9 mouse cellular contexts compared by ENCODE assay signal in genomic region chr19:29596985-29597384, GRCm38 (mm10). TPM values are rescaled to one million over a fixed set of nuclear protein-coding genes. Genes with fewer than 3 reads are reported as not detected.
DNase-seq lines count a peak whose midpoint lies in the region; ATAC-seq and TF ChIP-seq lines count a peak whose summit lies in the region.
"Had no signal": no experiment of that assay in that cellular context is flagged by ENCODE, and none has a peak within 500 bp of the region (broad histone marks: within the 10 kb centered on the region; RNA-seq: fewer than 3 reads in every experiment).

No protein-coding gene starts in this region.

- in situ Hi-C loops in CH12.LX (cut with MboI; ENCODE audit: low pct_ligation_motif_present, low pct_unique_long_range_greater_than_20kb, low sequenced_read_pairs) = no loop called here

- H3K36me3 ChIP-seq in kidney, adult 2 months (ENCODE audit: control insufficient read depth, insufficient read depth, low read length) = peaks cover 2% of the 10 kb centered on the region
- peaks cover 32 to 74% of the 10 kb centered on the region in 2 experiments for H3K36me3 ChIP-seq in CH12.LX (replicated peaks in 1 of 2; ENCODE audit: control insufficient read depth in 1 of 2, insufficient read depth in 1 of 2, low read length in 1 of 2)

- H3K4me2 ChIP-seq in CH12.LX (ENCODE audit: insufficient read depth, low read depth, poor library complexity, severe bottlenecking) = no peak overlapping the region
- H3K4me2 ChIP-seq: midbrain, embryonic 11.5 days had no signal

- H3K9me3 ChIP-seq in CH12.LX (replicated peaks; ENCODE audit: low read length) = no peaks in the 10 kb centered on the region

- no peaks in the 10 kb centered on the region for H3K4me1 ChIP-seq in kidney, adult 2 months (ENCODE audit: control insufficient read depth, insufficient read depth, low read length)
- no peaks in the 10 kb centered on the region for H3K4me1 ChIP-seq in CH12.LX (ENCODE audit: control insufficient read depth in 1 of 2, insufficient read depth in 2 of 2)

- TF ChIP-seq CTCF in kidney, adult 2 months (conservative IDR thresholded peaks at IDR 0.05; ENCODE audit: insufficient read depth, insufficient read length, low read depth, low read length) = peak; percentile 43
- TF ChIP-seq CTCF in CH12.LX (conservative IDR thresholded peaks at IDR 0.05 in 1 of 2, IDR thresholded peaks at IDR 0.05 in 1 of 2; ENCODE audit: low read depth in 2 of 2, low read length in 2 of 2) = peak in 1 of 2 experiments; percentile 53; a peak in 2 of 4 replicates

- H3K79me2 ChIP-seq in CH12.LX (replicated peaks; ENCODE audit: control insufficient read depth, extremely low read depth, insufficient read depth, poor library complexity, severe bottlenecking) = no peaks in the 10 kb centered on the region

- WGBS in kidney, adult 2 months = 99% methylated on average over 2 of the region's 2 CpGs

- H3K27ac ChIP-seq in kidney, adult 2 months (ENCODE audit: insufficient read depth, low read depth, low read length) = no peak overlapping the region
- H3K27ac ChIP-seq in CH12.LX (ENCODE audit: insufficient read depth, low read depth) = no peak overlapping the region

- TF ChIP-seq RAD21 in CH12.LX (IDR thresholded peaks at IDR 0.05; ENCODE audit: low read depth, low read length) = no peak; the same call in 1 of the 2 replicates

- TF ChIP-seq POLR2A in kidney, adult 2 months (IDR thresholded peaks at IDR 0.05; ENCODE audit: low read depth, low read length) = no peak
- no peak for TF ChIP-seq POLR2A in CH12.LX (IDR thresholded peaks at IDR 0.05; ENCODE audit: low read depth, low read length)

- TF ChIP-seq EP300 in CH12.LX (IDR thresholded peaks at IDR 0.05; ENCODE audit: low read length) = no peak

- H3K27me3 ChIP-seq in kidney, adult 2 months (replicated peaks; ENCODE audit: control insufficient read depth, insufficient read depth, low read length) = no peaks in the 10 kb centered on the region
- no peaks in the 10 kb centered on the region for H3K27me3 ChIP-seq in CH12.LX (replicated peaks)

- ATAC-seq in neutrophil, adult 5-6 weeks (ENCODE audit: extremely low read depth, insufficient number of reproducible peaks, low FRiP score, poor library complexity, severe bottlenecking) = peak; percentile 39; the same call in 1 of the 2 replicates

- dilution Hi-C loops in CH12.LX (cut with MboI; ENCODE audit: extremely low pct_ligation_motif_present, extremely low pct_unique_long_range_greater_than_20kb, low sequenced_read_pairs) = no loop called here

- peak; percentile 14 for DNase-seq in kidney, adult 2 months
- DNase-seq in kidney, postnatal 25 days = no peak
- DNase-seq in CH12.LX (ENCODE audit: extremely low read depth) = peak; percentile 24
- DNase-seq in c-Kit-positive CD71-positive TER-119-positive erythroid progenitor cells, embryonic 14.5 days (ENCODE audit: low spot score) = peak; percentile 29
- no peak for DNase-seq in right cerebral cortex, postnatal 25 days
- DNase-seq in cerebellum, adult 18-20 months = no peak
- DNase-seq in retina, embryonic 14.5 days (ENCODE audit: low spot score) = no peak

- H3K9ac ChIP-seq in CH12.LX (ENCODE audit: insufficient read depth, low read depth) = no peak overlapping the region

- no peak overlapping the region for H3K4me3 ChIP-seq in kidney, adult 2 months (ENCODE audit: insufficient read depth, low read depth, low read length)
- no peak overlapping the region for H3K4me3 ChIP-seq in CH12.LX (replicated peaks in 1 of 3; ENCODE audit: low read depth in 2 of 3, low read length in 2 of 3, poor library complexity in 1 of 3)

TF ChIP-seq in CH12.LX, 34 proteins besides CTCF, POLR2A, EP300 and RAD21:
- TF ChIP-seq TBP (conservative IDR thresholded peaks at IDR 0.05; ENCODE audit: low read depth, low read length) (no peak), MAFK (IDR thresholded peaks at IDR 0.05; ENCODE audit: insufficient replicate concordance, low read length) (no peak), SIN3A (IDR thresholded peaks at IDR 0.05; ENCODE audit: low read length) (no peak), HCFC1 (IDR thresholded peaks at IDR 0.05; ENCODE audit: low read depth, low read length) (no peak), MAX (IDR thresholded peaks at IDR 0.05; ENCODE audit: low read length) (no peak), JUN (IDR thresholded peaks at IDR 0.05; ENCODE audit: insufficient read depth, low read depth, low read length) (no peak), CHD1 (IDR thresholded peaks at IDR 0.05; ENCODE audit: low read depth, low read length) (no peak), GABPA (IDR thresholded peaks at IDR 0.05; ENCODE audit: insufficient replicate concordance, low read depth, low read length) (no peak), ZC3H11A (IDR thresholded peaks at IDR 0.05; ENCODE audit: low read depth, low read length) (no peak), NRF1 (IDR thresholded peaks at IDR 0.05; ENCODE audit: low read depth, low read length) (no peak), ELF1 (IDR thresholded peaks at IDR 0.05; ENCODE audit: low read depth, low read length) (no peak), UBTF (IDR thresholded peaks at IDR 0.05; ENCODE audit: low read depth, low read length) (no peak), MAZ (IDR thresholded peaks at IDR 0.05; ENCODE audit: low read depth, low read length) (no peak), PAX5 (IDR thresholded peaks at IDR 0.05; ENCODE audit: low read length) (no peak), ZNF384 (IDR thresholded peaks at IDR 0.05; ENCODE audit: low read depth, low read length) (no peak)

RNA-seq across cellular contexts. Expression of gene Ermp1, which starts 51.2 kb away (rescaled TPM):
- 23.9 and 31.5 TPM in 2 replicates for polyA plus RNA-seq in kidney, adult 2 months (2012; rRNA removed)
- 26.1 and 27.6 TPM in 2 replicates for total RNA-seq in CH12.LX (2012; rRNA removed)
- total RNA-seq in CH12.LX (2014; rRNA removed) = 21.7 and 22.7 TPM in 2 replicates
- 31.7 and 32.9 TPM in 2 replicates for polyA plus RNA-seq in CH12.LX (2012; ENCODE audit: insufficient read length, low read depth)
- 24.7 and 27.1 TPM in 2 replicates for total RNA-seq in neutrophil, adult 5-6 weeks (2017)

Comparison
In these comparisons a context has a peak if more than half of its experiments do, and no peak if none do; other contexts are left out.
1. DNase-seq: peak in kidney, adult 2 months (single experiment), CH12.LX (single experiment) and c-Kit-positive CD71-positive TER-119-positive erythroid progenitor cells, embryonic 14.5 days (single experiment); none in kidney, postnatal 25 days (0 of 2), right cerebral cortex, postnatal 25 days (single experiment), cerebellum, adult 18-20 months (0 of 2) and retina, embryonic 14.5 days (single experiment).